Mouse (Mus musculus) cerebellum, adult 2 months (tissue): Measurements from ENCODE around the gene Cdh26.

Experiments
- CTCF ChIP-seq: fragments of 200-500 bp; IDR thresholded peaks from 2 replicates; pipeline ENCODE4 v1.5.1; 2011; ENCODE audit warnings: low read depth, mild to moderate bottlenecking, control low read depth, low read length, moderate library complexity, borderline replicate concordance; ENCODE audit not compliant: insufficient read depth
- POLR2A ChIP-seq: fragments of 200-500 bp; IDR thresholded peaks from 2 replicates; pipeline ENCODE4 v1.6.1; 2011; ENCODE audit warnings: low read length, control low read depth, borderline replicate concordance; ENCODE audit not compliant: insufficient read depth

GRCm38 (mm10) chr2:178413481-178414260 lies 16.7 kb upstream of the Cdh26 start:
- no peak for TF ChIP-seq CTCF
- TF ChIP-seq POLR2A = no peak
